Mouse (Mus musculus): ENCODE measurements around the gene Eps15l1. TPM values are rescaled to one million over a fixed set of nuclear protein-coding genes. Genes with fewer than 3 reads are reported as not detected.
A peak's percentile ranks its signal among the peaks of the same experiment; 100 is the strongest.

Gene Eps15l1
- polyA plus RNA-seq, 1 experiment from 2014 or later: 60.6 TPM

DNA sequence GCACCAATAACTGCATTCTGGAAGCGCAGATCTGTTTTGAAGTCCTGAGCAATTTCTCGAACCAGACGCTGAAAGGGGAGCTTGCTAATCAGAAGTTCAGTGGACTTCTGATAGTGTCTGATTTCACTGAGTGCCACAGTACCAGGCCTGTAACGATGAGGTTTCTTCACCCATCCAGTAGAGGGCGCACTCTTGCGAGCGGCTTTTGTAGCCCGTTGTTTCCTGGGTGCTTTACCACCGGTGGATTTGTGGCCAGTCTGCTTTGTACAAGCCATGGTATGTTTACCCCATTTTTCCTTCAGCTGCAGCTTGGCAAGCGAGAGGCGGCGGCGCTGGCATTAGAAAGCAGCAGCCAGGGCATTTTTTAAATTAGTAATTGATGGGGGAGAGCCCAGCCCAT is 8.4 kb upstream of the Eps15l1 start:
- Histone ChIP-seq H3K4me1 (replicated peaks; ENCODE audit: control insufficient read depth, insufficient read depth, low read length) (no peaks in the 10 kb centered on the region), H3K27me3 (replicated peaks; ENCODE audit: control insufficient read depth, insufficient read depth, low read length) (no peaks in the 10 kb centered on the region), H3K27ac (ENCODE audit: low read depth) (no peak overlapping the region), H3K4me2 (ENCODE audit: low read length) (no peak overlapping the region), H3K9ac (ENCODE audit: low read length) (no peak overlapping the region), H3K9me3 (ENCODE audit: control insufficient read depth, low read length) (no peaks in the 10 kb centered on the region), H3K36me3 (ENCODE audit: control insufficient read depth, insufficient read depth, low read length) (no peaks in the 10 kb centered on the region), H3K4me3 (ENCODE audit: low read depth, low read length) (no peak overlapping the region)
- ATAC-seq (replicated peaks; ENCODE audit: low FRiP score, low TSS enrichment, low read depth) (no peak), DNase-seq (ENCODE audit: low spot score) (no peak)
- WGBS: 56% methylated on average over 13 of the region's 13 CpGs

DNA sequence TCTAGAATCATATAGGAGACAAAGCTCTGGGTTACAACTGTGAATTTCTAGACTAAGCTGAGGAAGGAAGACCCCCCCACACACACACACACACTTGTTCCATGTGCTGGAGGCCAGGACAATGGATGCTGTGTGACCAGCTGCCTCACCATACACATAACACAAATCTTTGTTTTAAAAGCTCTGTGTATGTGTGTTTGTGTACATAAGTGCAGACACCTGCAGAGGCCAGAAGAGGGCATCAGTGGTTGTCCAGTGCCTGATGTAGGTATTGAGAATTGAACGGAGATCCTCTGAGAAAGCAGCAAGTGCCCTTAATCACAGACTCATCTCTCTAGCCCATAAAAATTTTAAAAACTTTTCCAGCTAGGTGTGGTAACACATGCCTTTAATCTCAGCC is 1.7 kb upstream of the Eps15l1 start:
- no peak for DNase-seq (ENCODE audit: low spot score)
- H3K9ac ChIP-seq (ENCODE audit: low read length): no peak overlapping the region
- no peaks in the 10 kb centered on the region for H3K9me3 ChIP-seq (ENCODE audit: control insufficient read depth, low read length)
- no peak overlapping the region for H3K27ac ChIP-seq (ENCODE audit: low read depth)
- peaks cover 17% of the 10 kb centered on the region for H3K4me1 ChIP-seq (replicated peaks; ENCODE audit: control insufficient read depth, insufficient read depth, low read length)
- ATAC-seq (replicated peaks; ENCODE audit: low FRiP score, low TSS enrichment, low read depth): no peak
- 58% methylated on average over 1 of the region's 1 CpGs for WGBS
- no peaks in the 10 kb centered on the region for H3K36me3 ChIP-seq (ENCODE audit: control insufficient read depth, insufficient read depth, low read length)
- H3K4me3 ChIP-seq (ENCODE audit: low read depth, low read length): no peak overlapping the region
- H3K27me3 ChIP-seq (replicated peaks; ENCODE audit: control insufficient read depth, insufficient read depth, low read length): no peaks in the 10 kb centered on the region
- H3K4me2 ChIP-seq (ENCODE audit: low read length): no peak overlapping the region

DNA sequence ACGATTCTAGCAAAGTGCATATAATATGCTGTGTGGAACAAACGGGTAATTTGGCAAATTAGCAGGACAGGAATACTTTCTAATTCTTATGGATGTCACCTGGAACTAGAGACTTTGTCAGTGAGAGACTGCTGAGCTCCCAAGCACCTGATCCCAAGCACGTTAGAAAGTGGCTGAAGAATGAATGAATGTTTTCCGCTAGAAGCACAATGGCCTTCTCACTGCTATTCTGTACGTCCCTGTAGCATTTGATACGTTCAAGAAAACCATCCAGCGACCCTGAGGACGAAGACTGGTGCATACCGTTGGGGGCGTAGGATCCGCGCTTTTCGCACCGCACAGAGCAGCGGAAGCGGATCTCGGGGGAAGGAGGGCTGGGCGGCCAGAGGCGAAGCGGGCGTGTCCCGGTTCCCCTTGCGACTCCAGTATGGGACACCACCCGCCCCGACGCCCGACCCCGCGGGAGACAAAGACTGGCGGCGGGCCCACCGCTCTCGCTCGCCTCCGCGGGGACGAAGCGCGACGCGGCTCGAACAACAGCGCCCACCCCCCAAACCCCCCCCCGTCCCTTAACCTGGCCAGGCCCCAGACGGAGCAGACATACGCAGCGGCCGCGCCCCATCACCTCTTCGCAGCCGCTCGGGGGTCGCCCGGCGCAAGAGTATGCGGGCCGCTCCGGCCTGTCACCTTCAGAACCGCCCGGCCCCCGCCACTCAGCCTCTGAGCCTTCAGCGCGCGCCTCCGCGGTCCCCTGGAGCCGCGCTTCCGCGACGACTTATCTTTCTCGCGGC is 494 bp downstream of the Eps15l1 start:
- Histone ChIP-seq H3K27ac (ENCODE audit: low read depth) (peak overlapping the region; percentile 77), H3K4me3 (ENCODE audit: low read depth, low read length) (peak overlapping the region; percentile 73), H3K4me1 (replicated peaks; ENCODE audit: control insufficient read depth, insufficient read depth, low read length) (peaks cover 20% of the 10 kb centered on the region), H3K36me3 (ENCODE audit: control insufficient read depth, insufficient read depth, low read length) (no peaks in the 10 kb centered on the region), H3K4me2 (ENCODE audit: low read length) (peak overlapping the region; percentile 59), H3K27me3 (replicated peaks; ENCODE audit: control insufficient read depth, insufficient read depth, low read length) (no peaks in the 10 kb centered on the region), H3K9ac (ENCODE audit: low read length) (peak overlapping the region; percentile 78), H3K9me3 (ENCODE audit: control insufficient read depth, low read length) (no peaks in the 10 kb centered on the region)
- DNase-seq (ENCODE audit: low spot score) (peak; percentile 74), ATAC-seq (replicated peaks; ENCODE audit: low FRiP score, low TSS enrichment, low read depth) (peak; percentile 73)
- 1% methylated on average over 61 of the region's 73 CpGs for WGBS

DNA sequence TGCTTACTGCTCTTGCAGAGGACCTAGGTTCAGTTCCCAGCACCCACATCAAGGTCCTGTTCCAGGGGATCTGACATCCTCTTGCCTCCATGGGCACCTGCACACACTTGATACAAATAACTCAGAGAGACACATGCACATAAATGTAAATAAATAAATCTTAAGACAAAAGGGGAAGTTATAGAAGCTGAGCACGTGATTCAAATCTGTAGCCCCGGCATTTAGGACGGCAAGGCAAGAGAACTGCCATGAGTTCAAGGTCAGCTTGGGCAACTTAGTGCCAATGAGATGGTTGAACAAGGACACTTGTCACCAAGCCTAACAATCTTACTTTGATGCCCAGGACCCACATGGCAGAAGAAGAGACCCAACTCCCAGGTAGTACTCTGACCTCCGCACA is 3.2 kb downstream of the Eps15l1 start:
- Histone ChIP-seq H3K36me3 (ENCODE audit: control insufficient read depth, insufficient read depth, low read length) (no peaks in the 10 kb centered on the region), H3K27ac (ENCODE audit: low read depth) (no peak overlapping the region), H3K27me3 (replicated peaks; ENCODE audit: control insufficient read depth, insufficient read depth, low read length) (no peaks in the 10 kb centered on the region), H3K9me3 (ENCODE audit: control insufficient read depth, low read length) (no peaks in the 10 kb centered on the region), H3K4me2 (ENCODE audit: low read length) (no peak overlapping the region), H3K4me3 (ENCODE audit: low read depth, low read length) (no peak overlapping the region), H3K4me1 (replicated peaks; ENCODE audit: control insufficient read depth, insufficient read depth, low read length) (peaks cover 20% of the 10 kb centered on the region), H3K9ac (ENCODE audit: low read length) (no peak overlapping the region)
- ATAC-seq (replicated peaks; ENCODE audit: low FRiP score, low TSS enrichment, low read depth) (no peak), DNase-seq (ENCODE audit: low spot score) (no peak)
- WGBS: 98% methylated on average over 4 of the region's 4 CpGs

DNA sequence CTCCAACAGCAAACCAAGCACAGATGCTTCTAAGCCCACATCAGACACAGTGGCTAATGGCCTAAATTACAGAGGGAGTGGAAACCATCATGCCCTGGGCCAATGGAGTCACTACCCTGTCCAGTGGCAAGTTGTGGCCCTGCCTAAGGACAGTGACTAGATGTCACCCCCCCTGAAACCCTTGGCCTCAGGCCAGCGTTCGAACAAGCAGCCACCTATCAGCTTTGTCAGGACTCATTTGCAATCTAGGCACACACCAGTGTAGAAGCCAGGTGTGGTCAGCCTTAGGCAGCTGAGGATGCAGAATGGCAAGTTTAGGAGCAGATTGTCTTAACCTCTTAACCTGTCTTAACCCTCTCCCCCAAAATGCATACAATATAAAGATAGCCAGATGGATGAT is 6.0 kb downstream of the Eps15l1 start:
- ATAC-seq (replicated peaks; ENCODE audit: low FRiP score, low TSS enrichment, low read depth): no peak
- H3K9me3 ChIP-seq (ENCODE audit: control insufficient read depth, low read length): no peaks in the 10 kb centered on the region
- no peaks in the 10 kb centered on the region for H3K27me3 ChIP-seq (replicated peaks; ENCODE audit: control insufficient read depth, insufficient read depth, low read length)
- no peak for DNase-seq (ENCODE audit: low spot score)
- H3K4me3 ChIP-seq (ENCODE audit: low read depth, low read length): no peak overlapping the region
- H3K9ac ChIP-seq (ENCODE audit: low read length): no peak overlapping the region
- H3K4me2 ChIP-seq (ENCODE audit: low read length): no peak overlapping the region
- peaks cover 15% of the 10 kb centered on the region for H3K4me1 ChIP-seq (replicated peaks; ENCODE audit: control insufficient read depth, insufficient read depth, low read length)
- WGBS: 84% methylated on average over 2 of the region's 2 CpGs
- H3K27ac ChIP-seq (ENCODE audit: low read depth): no peak overlapping the region
- H3K36me3 ChIP-seq (ENCODE audit: control insufficient read depth, insufficient read depth, low read length): 0 out of 2 replicates have a peak, but pooled peaks cover 5% of the 10 kb centered on the region

DNA sequence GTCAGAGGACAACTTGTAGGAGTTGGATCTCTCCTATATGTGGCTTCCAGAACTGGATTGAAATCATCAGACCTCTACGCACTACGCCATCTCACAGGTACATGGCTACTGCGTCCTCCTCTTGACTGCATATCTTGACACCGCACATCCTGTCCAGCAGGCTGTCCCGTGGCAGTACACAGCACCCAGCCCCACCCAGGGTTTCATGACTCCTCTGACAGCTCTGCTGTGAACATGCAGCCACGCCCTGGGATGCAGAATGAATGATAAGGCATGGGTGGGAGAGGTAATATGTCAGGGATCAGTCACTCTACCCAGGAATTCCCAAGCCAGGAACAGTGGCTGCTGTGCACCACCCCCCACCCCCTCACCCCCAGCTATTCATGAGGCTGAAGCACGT is 7.4 kb downstream of the Eps15l1 start:
- H3K4me2 ChIP-seq (ENCODE audit: low read length): no peak overlapping the region
- H3K9ac ChIP-seq (ENCODE audit: low read length): no peak overlapping the region
- DNase-seq (ENCODE audit: low spot score) (no peak), ATAC-seq (replicated peaks; ENCODE audit: low FRiP score, low TSS enrichment, low read depth) (no peak)
- 0 out of 2 replicates have a peak, but pooled peaks cover 4% of the 10 kb centered on the region for H3K4me1 ChIP-seq (replicated peaks; ENCODE audit: control insufficient read depth, insufficient read depth, low read length)
- no peak overlapping the region for H3K4me3 ChIP-seq (ENCODE audit: low read depth, low read length)
- H3K27me3 ChIP-seq (replicated peaks; ENCODE audit: control insufficient read depth, insufficient read depth, low read length): no peaks in the 10 kb centered on the region
- no peaks in the 10 kb centered on the region for H3K9me3 ChIP-seq (ENCODE audit: control insufficient read depth, low read length)
- no peak overlapping the region for H3K27ac ChIP-seq (ENCODE audit: low read depth)
- 0 out of 2 replicates have a peak, but pooled peaks cover 5% of the 10 kb centered on the region for H3K36me3 ChIP-seq (ENCODE audit: control insufficient read depth, insufficient read depth, low read length)
- WGBS: 73% methylated on average over 7 of the region's 7 CpGs

DNA sequence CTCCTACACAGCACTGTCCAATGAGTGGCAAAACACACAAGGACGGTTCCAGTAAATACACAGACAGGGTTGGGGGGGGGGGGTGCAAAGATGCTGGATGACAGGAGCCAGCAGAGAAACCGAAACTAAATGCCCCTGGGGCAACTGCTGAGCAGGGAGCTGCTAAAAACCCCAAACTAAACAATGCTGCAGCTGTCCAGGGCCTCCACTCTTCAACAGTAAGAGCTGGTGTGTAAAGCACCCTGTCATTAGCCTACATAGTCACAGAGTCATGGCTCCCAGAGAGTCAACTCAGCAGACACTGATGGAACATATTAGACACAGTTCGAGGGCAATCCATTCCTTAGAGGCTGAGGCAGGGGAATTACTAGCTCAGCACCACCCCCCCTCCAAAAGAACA is 11.8 kb downstream of the Eps15l1 start:
- ATAC-seq (replicated peaks; ENCODE audit: low FRiP score, low TSS enrichment, low read depth) (no peak), DNase-seq (ENCODE audit: low spot score) (no peak)
- Histone ChIP-seq H3K4me1 (replicated peaks; ENCODE audit: control insufficient read depth, insufficient read depth, low read length) (no peaks in the 10 kb centered on the region), H3K27ac (ENCODE audit: low read depth) (no peak overlapping the region), H3K9ac (ENCODE audit: low read length) (no peak overlapping the region), H3K4me3 (ENCODE audit: low read depth, low read length) (no peak overlapping the region), H3K36me3 (ENCODE audit: control insufficient read depth, insufficient read depth, low read length) (0 out of 2 replicates have a peak, but pooled peaks cover 5% of the 10 kb centered on the region), H3K9me3 (ENCODE audit: control insufficient read depth, low read length) (no peaks in the 10 kb centered on the region), H3K27me3 (replicated peaks; ENCODE audit: control insufficient read depth, insufficient read depth, low read length) (no peaks in the 10 kb centered on the region), H3K4me2 (ENCODE audit: low read length) (no peak overlapping the region)
- WGBS: 52% methylated on average over 3 of the region's 3 CpGs

DNA sequence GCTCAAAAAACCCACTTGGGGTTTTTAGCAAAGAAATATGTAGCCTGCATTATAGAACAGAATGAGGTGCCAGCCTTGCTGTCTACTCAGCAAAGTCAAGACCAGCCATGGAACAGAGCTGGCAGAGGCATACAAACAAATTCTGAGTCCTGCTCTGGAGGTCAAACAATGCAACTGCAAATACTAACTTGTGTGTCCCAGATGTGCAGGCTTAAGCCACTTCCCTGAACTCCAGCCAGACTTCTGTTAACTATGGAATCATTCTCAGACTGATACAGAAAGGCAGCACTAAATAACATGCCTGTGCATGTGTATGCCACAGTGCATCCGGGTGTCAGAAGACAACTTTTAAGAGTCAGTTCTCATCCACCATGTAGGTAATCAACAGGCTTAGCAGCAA is 13.4 kb downstream of the Eps15l1 start:
- Histone ChIP-seq H3K27me3 (replicated peaks; ENCODE audit: control insufficient read depth, insufficient read depth, low read length) (no peaks in the 10 kb centered on the region), H3K4me3 (ENCODE audit: low read depth, low read length) (no peak overlapping the region), H3K9me3 (ENCODE audit: control insufficient read depth, low read length) (no peaks in the 10 kb centered on the region), H3K9ac (ENCODE audit: low read length) (no peak overlapping the region), H3K4me1 (replicated peaks; ENCODE audit: control insufficient read depth, insufficient read depth, low read length) (no peaks in the 10 kb centered on the region), H3K27ac (ENCODE audit: low read depth) (no peak overlapping the region), H3K36me3 (ENCODE audit: control insufficient read depth, insufficient read depth, low read length) (0 out of 2 replicates have a peak, but pooled peaks cover 5% of the 10 kb centered on the region), H3K4me2 (ENCODE audit: low read length) (no peak overlapping the region)
- WGBS: 100% methylated on average over 1 of the region's 1 CpGs
- no peak for DNase-seq (ENCODE audit: low spot score)
- ATAC-seq (replicated peaks; ENCODE audit: low FRiP score, low TSS enrichment, low read depth): no peak

DNA sequence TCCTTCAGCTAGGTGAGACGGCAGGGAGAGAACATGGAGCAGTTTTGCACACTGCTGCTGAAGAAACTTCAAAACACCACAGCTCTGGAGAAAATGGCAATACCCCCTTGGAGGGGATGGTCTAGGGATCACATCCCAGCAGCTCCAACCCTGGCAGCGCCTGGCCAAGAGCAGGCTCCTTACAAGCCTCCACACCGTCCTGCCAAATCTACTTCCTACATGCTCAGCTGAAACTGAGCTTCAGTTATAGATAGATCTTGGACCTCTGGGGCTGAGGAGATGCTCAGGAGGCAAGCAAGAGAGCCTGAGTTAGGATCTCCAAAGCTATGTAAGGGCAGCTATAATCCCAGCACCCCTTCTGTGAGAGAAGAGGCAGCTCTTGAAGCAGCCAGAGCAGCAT is 18.3 kb downstream of the Eps15l1 start:
- no peak overlapping the region for H3K4me2 ChIP-seq (ENCODE audit: low read length)

More for the DNA sequence above, 18.3 kb downstream of the Eps15l1 start:
- Histone ChIP-seq H3K27me3 (replicated peaks; ENCODE audit: control insufficient read depth, insufficient read depth, low read length) (no peaks in the 10 kb centered on the region), H3K9ac (ENCODE audit: low read length) (no peak overlapping the region), H3K9me3 (ENCODE audit: control insufficient read depth, low read length) (no peaks in the 10 kb centered on the region), H3K4me3 (ENCODE audit: low read depth, low read length) (no peak overlapping the region), H3K27ac (ENCODE audit: low read depth) (no peak overlapping the region), H3K36me3 (ENCODE audit: control insufficient read depth, insufficient read depth, low read length) (peaks cover 17% of the 10 kb centered on the region), H3K4me1 (replicated peaks; ENCODE audit: control insufficient read depth, insufficient read depth, low read length) (no peaks in the 10 kb centered on the region)
- ATAC-seq (replicated peaks; ENCODE audit: low FRiP score, low TSS enrichment, low read depth): no peak
- WGBS: 97% methylated on average over 3 of the region's 3 CpGs
- no peak for DNase-seq (ENCODE audit: low spot score)

All from intestine, embryonic 14.5 days (tissue).